Mouse (Mus musculus) MEL-GATA-1-ER (cell line): ENCODE measurements around the gene Prss45.
A peak's percentile ranks its signal among the peaks of the same experiment; 100 is the strongest.

ENCODE experiments used
- DNase-seq: peaks from one replicate; pipeline ENCODE4 v3.0.0-alpha.2; 2012; ENCODE audit warnings: low read depth; ENCODE audit errors: extremely low read depth

Gene Prss45

DNA sequence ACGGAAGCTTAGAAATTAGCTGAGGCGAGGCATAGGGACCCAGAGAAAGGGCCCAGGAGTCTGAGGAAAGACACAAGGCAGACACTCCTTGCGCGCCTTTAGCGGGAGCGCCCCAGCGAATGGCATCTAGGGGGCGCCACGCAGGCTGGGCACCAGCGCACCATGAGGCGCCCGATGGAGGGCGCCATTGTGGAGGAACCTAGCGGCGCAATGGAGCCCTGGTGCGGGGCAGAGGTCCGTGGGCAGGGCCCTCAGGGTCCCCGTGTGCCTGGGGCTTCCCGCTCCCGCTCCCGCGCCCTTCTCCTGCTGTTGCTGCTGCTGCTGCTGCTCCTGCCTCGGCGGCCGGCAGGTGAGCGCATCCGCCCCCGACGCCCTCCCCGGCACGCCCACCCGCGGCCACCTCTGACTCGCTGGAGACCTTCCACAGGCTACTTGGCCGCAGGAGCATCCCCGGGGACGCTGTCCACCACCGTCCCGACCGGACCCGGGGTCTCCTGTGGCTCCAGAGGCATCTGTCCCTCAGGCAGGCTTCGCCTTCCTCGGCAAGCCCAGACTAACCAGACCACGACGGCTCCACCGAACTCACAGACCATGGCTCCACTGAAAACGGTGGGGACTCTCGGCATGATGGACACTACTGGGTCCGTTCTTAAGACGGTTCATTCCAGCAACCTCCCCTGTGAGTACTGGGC lies 23.5 kb downstream of the Prss45 start, which contains the start of gene Prss50:
Gene Prss50, plus strand, starts transcription at position 187 of the 692 bp plus-strand sequence.
- no peak for DNase-seq

DNA sequence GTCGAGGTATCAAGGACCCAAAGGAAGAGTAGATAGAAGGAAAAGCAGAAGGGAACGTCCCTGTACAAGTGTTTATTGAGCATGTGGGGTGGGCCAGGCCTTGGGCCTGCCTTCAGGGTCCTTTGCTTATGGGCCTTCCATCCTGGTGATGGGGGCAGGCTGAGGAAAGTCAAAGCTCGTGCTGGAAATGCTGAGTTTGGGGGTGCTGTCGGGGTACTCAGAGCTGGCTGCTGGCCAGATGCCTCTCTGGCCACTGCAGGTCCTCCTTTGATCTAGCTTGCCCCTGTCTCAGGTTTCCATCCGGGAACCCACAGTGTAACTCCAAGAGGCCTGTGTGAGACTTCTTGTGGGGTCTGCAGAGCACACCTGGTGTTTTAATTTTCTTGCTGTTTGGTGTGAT lies 24.1 kb downstream of the Prss45 start:
- DNase-seq = no peak

DNA sequence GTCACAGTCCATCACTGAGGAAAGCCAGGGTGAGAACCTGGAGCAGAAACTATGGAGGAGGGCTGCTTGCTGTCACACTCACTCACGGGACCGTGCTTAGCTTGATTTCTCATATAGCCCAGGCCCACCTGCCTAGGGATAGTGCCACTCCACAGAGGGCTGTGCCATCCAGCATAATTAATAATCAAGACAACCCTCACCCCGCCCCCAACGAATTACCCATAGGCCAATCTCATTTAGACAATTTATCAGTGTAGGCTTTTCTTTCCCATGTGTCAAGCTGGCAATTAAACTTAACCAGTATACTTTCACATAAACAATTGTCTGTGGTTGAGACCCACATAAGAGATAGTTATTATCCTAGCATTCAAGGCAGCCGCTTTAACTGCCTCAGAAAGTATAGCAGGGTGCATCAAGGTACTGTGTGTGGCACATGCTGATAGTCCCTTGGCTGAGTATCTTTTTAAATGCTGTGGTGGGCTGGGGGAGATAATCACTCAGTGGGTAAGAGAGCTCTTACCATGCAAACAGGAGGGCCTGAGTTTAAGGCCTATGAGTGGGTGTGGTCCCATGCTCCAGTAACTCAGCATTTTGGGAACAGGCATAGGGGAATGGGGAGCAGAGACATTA lies 24.7 kb downstream of the Prss45 start:
- peak; percentile 38 for DNase-seq

DNA sequence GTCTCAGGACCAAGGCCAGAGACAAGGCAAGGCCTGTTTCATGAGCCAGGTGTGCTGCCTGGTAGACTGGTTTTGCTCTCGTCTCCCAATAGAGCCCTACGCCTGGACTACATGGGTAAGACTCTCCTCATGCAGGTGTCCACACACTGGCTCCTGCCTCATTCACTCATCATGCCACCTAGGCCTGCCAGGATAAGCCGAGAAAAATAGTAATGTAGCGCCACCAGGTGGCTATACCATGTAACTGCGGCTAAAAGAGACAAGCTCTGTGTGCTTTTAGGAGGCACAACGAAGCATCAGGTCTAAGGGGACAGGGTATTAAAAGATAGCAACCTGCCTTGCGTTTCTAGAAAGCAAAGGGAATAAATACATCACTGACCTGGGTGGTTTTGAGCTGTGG lies 36.6 kb downstream of the Prss45 start:
- peak; percentile 34 for DNase-seq

DNA sequence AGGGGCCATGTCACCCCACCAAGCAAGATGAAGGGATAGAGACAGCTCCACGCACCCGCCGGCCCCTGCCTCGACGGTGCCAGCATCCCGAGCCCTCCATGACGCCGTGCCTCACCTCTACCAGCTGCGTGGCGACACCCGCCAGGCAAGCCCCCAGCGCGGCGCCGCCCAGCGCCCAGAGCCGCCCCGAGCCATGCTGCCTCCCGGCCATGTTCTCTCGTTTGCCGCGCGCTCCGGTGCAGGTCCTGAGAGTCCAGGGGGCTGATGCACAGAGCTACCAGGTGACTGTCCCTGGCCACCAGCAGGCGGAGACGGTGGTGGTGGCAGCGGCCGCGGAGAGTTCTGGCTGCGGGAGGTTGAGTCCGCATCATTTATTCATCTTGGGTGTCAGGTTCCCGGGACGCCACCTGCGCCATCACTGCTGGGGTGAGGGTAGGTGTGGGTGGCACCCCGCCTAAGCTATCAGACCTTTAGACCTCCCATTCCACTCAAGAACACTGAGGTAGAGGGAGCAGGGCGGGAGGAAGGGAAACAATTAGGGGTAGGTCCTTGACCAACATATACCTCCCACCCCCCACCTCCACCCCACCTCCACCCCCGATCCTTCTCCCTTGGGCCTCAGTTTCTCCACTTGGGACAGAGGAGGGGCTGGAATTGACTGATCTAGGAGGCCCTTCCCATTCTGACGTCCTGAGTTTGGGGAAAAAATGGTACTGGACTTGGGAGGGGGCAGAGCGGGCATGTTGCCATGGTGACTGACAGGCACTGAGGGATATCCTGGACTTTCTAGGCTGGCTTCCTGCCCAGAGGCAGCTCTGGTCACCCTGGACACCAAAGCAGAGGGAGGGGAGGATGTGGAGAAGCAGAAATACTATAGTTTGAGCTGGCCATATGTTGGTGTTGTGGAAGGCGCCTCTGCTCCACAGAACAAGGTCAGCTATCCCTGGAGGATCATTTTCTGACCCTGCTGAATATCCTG lies 39.6 kb downstream of the Prss45 start:
- no peak for DNase-seq

DNA sequence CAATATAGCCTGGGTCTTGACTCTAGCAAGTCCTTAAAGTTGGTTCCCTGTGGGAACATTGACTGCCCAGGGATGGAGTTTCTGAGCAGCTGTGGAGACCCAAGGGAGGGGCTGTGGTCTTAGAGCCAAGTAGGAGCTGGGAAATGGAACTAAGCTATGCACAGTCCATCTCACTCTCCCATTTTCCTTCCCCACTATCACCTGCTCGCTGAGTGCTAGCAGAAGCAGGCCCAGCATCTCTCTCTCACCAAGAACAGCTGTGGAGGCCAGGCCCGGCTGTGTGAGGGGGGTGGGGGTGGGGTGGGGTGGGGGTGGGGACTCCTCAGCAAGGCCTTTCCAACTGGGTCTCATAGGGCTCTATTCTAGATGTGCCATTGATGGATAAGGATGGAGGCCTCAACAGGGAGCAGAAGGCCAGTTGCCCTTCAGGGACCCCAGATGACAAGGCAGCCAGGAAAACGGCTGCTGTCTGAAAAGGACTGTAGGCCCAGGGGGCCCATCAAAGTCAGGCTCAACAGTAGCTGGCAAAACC lies 40.3 kb downstream of the Prss45 start:
- no peak for DNase-seq

DNA sequence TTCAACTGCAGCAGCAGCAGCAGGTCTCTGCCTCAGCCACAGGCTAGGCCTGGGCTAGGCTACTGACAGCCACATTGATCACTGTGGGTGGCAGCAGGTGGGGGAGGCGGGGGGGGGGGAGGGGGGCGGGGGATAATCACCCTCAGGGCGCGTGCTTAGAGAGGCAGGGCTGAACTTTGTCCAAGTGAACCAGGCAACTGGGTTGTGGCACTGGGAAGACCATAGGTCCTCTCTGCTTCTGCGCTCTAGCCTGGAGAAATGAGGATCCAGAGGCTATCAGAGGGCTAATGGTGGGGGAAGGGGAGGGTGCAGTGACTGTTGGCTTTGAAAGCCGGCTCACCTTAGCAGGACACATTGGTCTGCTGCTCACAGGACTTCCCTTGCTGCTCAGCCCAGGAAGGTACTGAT lies 40.9 kb downstream of the Prss45 start:
- DNase-seq = no peak

DNA sequence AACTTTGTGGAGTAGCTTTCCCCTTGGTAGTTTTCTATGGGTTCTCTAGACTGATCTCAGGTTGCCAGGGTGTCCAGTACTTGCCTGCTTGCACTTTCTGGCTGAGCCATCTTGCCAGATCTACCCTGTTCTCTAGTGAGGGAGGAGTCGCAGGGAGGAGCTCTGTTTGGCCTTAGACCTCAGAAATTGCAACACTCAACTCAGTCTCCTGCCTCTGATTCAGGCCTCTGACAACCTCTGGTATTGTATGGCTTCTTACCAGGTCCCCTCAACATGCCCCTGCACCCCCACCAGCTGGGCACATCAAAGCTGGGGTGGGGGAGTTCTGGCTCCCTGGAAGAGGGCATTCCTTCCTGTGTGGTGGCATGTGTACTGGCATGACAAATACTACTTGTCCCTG lies 43.0 kb downstream of the Prss45 start:
- DNase-seq = no peak

DNA sequence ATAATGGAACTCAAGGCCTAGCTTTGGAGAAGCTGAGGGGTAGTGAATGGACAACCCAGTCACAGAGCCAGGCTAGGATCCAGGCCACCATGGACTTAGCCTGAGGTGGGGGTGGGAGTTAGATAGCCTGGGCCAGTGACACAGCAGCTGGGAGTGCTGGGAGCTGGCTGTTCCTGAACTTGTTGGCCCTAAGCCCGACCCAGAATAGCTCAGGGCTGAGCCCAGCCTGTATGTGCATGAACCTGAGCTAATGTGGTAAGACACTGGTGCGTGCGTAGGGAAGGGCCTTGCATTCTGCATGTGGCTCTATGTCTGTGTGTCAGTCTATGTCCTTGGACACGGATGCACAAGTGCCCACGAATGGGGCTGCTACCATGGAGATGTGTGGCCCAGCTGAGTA lies 43.5 kb downstream of the Prss45 start:
- DNase-seq = no peak

DNA sequence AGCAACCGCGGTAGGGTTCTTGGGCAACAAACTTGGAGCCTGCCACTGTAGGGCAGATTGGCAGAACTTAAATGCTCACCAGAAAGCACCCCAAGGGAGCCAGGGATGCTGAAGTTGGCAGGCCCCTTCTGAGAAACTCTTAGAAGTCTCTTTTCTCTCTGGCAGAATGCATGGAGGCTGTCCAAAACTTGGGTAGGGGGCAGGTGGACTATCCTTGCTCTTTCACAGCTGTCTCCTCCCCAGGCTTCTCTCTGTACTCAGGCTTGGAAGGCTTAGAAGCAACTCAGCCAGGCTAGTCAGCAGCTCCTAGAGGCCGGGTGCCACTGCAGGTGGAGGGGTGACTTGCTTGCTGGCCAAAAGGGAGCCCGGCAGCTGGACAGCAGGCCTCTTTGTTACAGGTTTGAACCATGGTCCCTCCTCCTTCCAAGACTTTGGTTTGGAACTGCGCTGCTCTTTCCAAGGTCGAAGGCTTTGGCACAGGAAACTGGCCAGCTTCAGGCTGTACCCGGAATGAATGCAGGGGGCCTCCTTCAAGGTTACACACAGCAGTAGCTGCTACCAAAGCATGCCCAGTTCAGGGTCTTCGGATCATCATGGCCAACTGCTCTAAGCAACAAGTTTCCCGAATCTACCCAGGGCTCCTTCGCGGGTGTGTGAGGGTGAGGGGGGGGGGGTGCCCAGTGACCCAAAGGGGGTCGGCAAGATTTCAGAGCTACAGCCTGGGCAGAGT lies 45.0 kb downstream of the Prss45 start, which contains the start of gene Als2cl:
Gene Als2cl, plus strand, starts transcription at position 680 of the 730 bp plus-strand sequence.
- DNase-seq = no peak

DNA sequence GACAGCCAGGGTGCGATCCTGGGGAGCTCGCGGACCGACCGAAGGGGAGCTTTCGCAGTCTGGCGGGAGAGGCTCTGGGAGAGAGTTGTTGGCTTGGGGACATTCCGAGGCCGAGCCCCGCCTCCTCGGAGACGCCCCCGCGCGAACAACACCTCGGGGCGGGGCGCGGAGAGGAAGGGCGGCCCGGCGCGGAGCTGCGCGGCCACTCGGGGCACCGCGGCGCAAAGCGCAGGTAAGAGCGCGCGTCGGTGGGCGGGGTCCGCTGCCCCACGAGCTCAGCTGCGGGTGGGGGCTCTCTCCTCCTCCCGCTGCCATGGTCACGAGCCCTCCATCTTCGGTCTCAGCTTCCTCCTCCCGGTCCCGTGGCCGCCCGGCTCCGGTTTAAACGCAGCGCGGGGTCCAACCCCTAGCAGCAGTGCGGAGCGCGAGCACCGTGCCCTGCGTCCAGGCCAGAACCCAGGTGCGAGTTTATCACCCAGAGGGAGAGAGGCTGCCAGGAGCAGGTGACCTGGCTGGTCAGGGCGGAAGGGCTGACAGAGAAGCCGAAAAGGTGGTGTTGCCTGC lies 45.7 kb downstream of the Prss45 start, which contains the start of gene Tmie:
Gene Tmie, minus strand, starts transcription at position 116 of the 564 bp plus-strand sequence.
- DNase-seq = no peak

DNA sequence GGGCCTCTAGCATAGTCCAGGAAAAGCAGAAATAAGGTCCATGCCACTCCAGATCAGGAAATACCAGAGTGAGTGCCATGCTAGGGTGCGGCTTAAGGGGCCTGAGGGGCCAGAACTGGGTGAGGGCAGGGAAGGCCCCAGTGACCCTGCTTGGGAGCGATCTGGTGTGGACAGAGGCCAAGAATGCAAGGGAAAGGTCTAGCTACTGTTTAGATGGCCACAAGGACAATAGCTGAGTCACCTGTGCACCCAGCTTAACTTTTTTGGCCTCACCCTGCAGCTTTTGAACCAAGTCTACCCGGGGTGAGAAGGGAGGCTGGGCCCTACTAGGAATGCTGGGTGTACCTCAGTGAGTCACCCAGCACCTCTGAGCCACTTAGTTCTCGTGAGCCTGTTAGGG lies 46.4 kb downstream of the Prss45 start:
- no peak for DNase-seq

DNA sequence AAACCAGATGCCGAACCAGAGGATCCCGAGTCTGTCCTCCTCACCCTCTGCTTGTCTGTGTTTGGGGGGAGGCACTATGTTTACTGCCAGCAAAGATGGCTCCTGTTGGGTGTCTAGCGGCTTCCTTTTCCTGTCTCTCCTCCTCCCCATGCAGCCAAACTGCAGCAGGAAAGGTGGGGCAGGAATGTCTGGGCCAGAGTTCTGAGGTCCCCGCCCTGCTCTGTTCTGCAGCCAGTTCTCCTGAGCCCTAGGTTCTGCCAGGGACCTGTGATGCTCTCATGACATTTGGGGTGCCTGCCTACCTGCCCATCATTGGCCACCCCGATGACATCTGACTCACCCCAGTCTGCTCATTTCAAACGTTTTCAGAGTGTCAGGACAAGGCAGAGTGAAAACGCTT lies 47.6 kb downstream of the Prss45 start:
- no peak for DNase-seq

DNA sequence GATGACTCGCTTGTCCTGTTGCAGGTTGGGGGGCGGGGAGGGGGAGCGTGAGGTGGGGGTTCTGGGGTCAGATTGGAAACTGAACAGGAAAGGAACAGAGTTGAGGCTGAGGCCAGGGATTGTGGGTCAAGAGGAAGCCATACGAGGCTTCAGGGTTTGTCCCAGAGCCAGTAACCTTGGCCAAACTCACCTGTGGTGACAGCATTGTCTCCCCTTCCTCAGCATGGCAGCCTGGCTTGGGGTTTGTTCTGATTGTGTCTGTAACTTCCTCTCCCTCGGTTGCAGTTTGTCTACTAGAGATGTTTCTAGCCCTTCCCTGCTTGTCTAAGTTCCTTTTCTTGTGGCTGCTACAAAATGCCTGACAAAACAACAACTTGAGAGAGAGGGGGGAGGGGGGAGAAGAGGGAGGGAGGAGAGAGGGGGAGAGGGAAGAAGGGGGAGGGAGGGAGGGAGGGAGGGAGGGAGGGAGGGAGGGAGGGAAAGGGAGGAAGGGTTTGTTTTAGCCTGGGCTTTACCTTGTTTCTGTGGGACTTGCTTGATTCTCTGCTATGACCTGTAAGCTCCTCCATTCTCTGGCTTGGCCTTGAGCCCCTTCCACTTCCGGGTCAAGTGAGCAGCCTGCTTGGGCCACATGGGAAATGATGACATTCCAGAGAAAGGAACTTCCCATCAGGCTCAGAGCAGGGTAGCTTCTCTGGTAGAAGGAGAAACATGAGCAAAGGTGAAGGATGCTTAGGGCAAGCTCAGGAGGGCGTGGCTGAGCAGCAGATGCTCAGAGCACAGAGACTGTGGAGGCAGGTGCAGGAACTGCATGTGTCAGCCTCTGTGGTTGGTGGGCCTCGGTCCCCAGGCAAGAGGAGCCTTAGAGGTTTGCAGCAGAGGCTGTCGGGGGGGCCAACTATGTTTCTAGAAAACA lies 53.3 kb downstream of the Prss45 start:
- no peak for DNase-seq

DNA sequence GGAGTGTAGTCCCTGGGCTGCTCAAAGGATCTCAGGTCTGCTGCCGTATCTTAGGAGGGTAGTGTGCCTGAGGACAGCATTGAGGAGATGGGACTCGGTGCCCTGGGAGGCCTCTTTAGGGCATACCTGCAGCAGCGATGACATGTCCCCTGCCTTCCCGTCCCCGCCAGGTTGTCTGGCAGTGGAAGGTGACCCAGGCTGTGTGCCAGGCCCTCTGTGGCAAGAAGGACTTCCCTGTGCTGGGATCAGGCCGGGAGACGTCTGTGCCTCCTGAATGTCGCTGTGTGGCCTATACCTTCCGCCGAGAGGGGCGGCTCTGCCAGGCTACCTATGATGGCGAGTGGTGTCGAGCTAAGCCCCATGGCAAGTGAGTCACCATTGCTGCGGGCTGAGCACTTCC lies 54.5 kb downstream of the Prss45 start:
- DNase-seq = no peak

DNA sequence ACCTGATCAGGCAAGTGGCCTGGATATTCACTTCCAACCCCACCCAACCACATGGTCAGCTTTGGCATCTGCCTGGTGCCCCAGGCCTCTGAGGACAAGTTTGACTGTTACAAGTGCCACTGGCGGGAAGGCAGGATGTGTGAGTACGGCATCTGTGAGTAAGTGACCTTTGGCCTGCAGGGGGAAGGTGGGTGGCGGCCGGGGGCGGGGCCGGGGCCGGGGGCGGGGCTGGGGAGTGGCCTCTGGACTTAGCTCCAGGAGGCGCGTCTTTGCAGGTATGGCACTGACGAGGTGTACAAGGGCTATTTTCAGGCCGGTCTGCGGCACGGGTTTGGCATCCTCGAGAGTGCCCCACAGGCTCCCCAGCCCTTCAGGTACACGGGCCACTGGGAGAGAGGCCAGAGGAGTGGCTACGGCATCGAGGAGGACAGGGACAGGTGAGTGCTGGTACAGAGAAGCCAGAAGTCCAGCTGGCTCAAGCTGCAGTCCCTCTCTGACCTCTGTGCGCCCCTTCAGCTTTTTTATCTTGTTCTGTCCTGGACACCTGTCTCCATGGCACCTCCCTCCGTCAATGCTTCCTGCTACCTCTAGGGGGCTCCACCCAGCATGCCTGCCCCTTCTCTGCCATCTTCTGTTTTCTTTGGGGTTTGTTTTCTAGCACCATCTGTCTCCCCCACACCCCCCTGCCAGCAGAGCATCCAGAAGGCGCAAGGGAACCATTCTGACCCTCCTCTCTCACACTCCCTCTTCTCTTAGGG lies 55.8 kb downstream of the Prss45 start:
- no peak for DNase-seq
